Mouse (Mus musculus): ENCODE measurements around the gene Gm10277. TPM values are rescaled to one million over a fixed set of nuclear protein-coding genes. Genes with fewer than 3 reads are reported as not detected.

The Gm10277 gene
- polyA plus RNA-seq, 1 experiment from 2014 or later: 0.92 TPM

GRCm38 (mm10) chr11:77827241-77827995, 39.9 kb upstream of the Gm10277 start:
- Histone ChIP-seq H3K4me1 (ENCODE audit: control insufficient read depth, insufficient read depth, low read length) (no peaks in the 10 kb centered on the region), H3K27me3 (ENCODE audit: control insufficient read depth, insufficient read depth, low read length) (no peaks in the 10 kb centered on the region), H3K9ac (ENCODE audit: low read depth, low read length) (no peak overlapping the region), H3K36me3 (ENCODE audit: control insufficient read depth, insufficient read depth, low read length) (peaks cover 32% of the 10 kb centered on the region), H3K27ac (ENCODE audit: low read depth, low read length) (no peak overlapping the region), H3K4me3 (ENCODE audit: low read length) (no peak overlapping the region), H3K4me2 (replicated peaks; ENCODE audit: low read depth, low read length) (no peak overlapping the region), H3K9me3 (ENCODE audit: control insufficient read depth, low read length) (no peaks in the 10 kb centered on the region)
- WGBS: 58% methylated on average over 18 of the region's 18 CpGs
- ATAC-seq (ENCODE audit: low FRiP score, low TSS enrichment): peak; percentile 50; the same call in 1 of the 2 replicates

- no peak for ATAC-seq (ENCODE audit: low FRiP score, low TSS enrichment)
- H3K27me3 ChIP-seq (ENCODE audit: control insufficient read depth, insufficient read depth, low read length): no peaks in the 10 kb centered on the region
- H3K4me3 ChIP-seq (ENCODE audit: low read length): no peak overlapping the region
- H3K4me2 ChIP-seq (replicated peaks; ENCODE audit: low read depth, low read length): no peak overlapping the region
- 59% methylated on average over 3 of the region's 3 CpGs for WGBS
- H3K27ac ChIP-seq (ENCODE audit: low read depth, low read length): no peak overlapping the region
- H3K9ac ChIP-seq (ENCODE audit: low read depth, low read length): no peak overlapping the region
- H3K4me1 ChIP-seq (ENCODE audit: control insufficient read depth, insufficient read depth, low read length): no peaks in the 10 kb centered on the region
- no peaks in the 10 kb centered on the region for H3K9me3 ChIP-seq (ENCODE audit: control insufficient read depth, low read length)
- peaks cover 31% of the 10 kb centered on the region; the same call in 1 of the 2 replicates for H3K36me3 ChIP-seq (ENCODE audit: control insufficient read depth, insufficient read depth, low read length)
Observed at GRCm38 (mm10) chr11:77826311-77826710, 38.8 kb upstream of the Gm10277 start.

- H3K36me3 ChIP-seq (ENCODE audit: control insufficient read depth, insufficient read depth, low read length): peaks cover 31% of the 10 kb centered on the region; the same call in 1 of the 2 replicates
- WGBS: 4% methylated on average over 5 of the region's 5 CpGs
- no peak overlapping the region for H3K4me3 ChIP-seq (ENCODE audit: low read length)
- no peak overlapping the region for H3K9ac ChIP-seq (ENCODE audit: low read depth, low read length)
- 0 out of 2 replicates have a peak, but pooled peaks have one; percentile 24 for ATAC-seq (ENCODE audit: low FRiP score, low TSS enrichment)
- H3K9me3 ChIP-seq (ENCODE audit: control insufficient read depth, low read length): no peaks in the 10 kb centered on the region
- no peaks in the 10 kb centered on the region for H3K4me1 ChIP-seq (ENCODE audit: control insufficient read depth, insufficient read depth, low read length)
- H3K27me3 ChIP-seq (ENCODE audit: control insufficient read depth, insufficient read depth, low read length): no peaks in the 10 kb centered on the region
- H3K4me2 ChIP-seq (replicated peaks; ENCODE audit: low read depth, low read length): no peak overlapping the region
- H3K27ac ChIP-seq (ENCODE audit: low read depth, low read length): no peak overlapping the region
Observed at GRCm38 (mm10) chr11:77825853-77826252, 38.3 kb upstream of the Gm10277 start.

- Histone ChIP-seq H3K4me2 (replicated peaks; ENCODE audit: low read depth, low read length) (no peak overlapping the region), H3K9ac (ENCODE audit: low read depth, low read length) (no peak overlapping the region), H3K36me3 (ENCODE audit: control insufficient read depth, insufficient read depth, low read length) (peaks cover 37% of the 10 kb centered on the region), H3K27me3 (ENCODE audit: control insufficient read depth, insufficient read depth, low read length) (no peaks in the 10 kb centered on the region), H3K4me1 (ENCODE audit: control insufficient read depth, insufficient read depth, low read length) (no peaks in the 10 kb centered on the region), H3K9me3 (ENCODE audit: control insufficient read depth, low read length) (no peaks in the 10 kb centered on the region), H3K27ac (ENCODE audit: low read depth, low read length) (no peak overlapping the region), H3K4me3 (ENCODE audit: low read length) (no peak overlapping the region)
- WGBS: 22% methylated on average over 7 of the region's 7 CpGs
- ATAC-seq (ENCODE audit: low FRiP score, low TSS enrichment): no peak
Observed at GRCm38 (mm10) chr11:77822781-77823180, 35.2 kb upstream of the Gm10277 start.

GRCm38 (mm10) chr11:77821648-77822047, 34.1 kb upstream of the Gm10277 start:
- H3K36me3 ChIP-seq (ENCODE audit: control insufficient read depth, insufficient read depth, low read length): peaks cover 34% of the 10 kb centered on the region
- WGBS: 25% methylated on average over 8 of the region's 8 CpGs
- ATAC-seq (ENCODE audit: low FRiP score, low TSS enrichment): no peak

GRCm38 (mm10) chr11:77816003-77816402, 28.5 kb upstream of the Gm10277 start:
- peaks cover 20% of the 10 kb centered on the region for H3K36me3 ChIP-seq (ENCODE audit: control insufficient read depth, insufficient read depth, low read length)
- WGBS: 29% methylated on average over 3 of the region's 3 CpGs
- no peak overlapping the region for H3K4me3 ChIP-seq (ENCODE audit: low read length)
- H3K27me3 ChIP-seq (ENCODE audit: control insufficient read depth, insufficient read depth, low read length): no peaks in the 10 kb centered on the region
- H3K9me3 ChIP-seq (ENCODE audit: control insufficient read depth, low read length): no peaks in the 10 kb centered on the region
- peak; percentile 69; the same call in 1 of the 2 replicates for ATAC-seq (ENCODE audit: low FRiP score, low TSS enrichment)
- no peaks in the 10 kb centered on the region for H3K4me1 ChIP-seq (ENCODE audit: control insufficient read depth, insufficient read depth, low read length)
- H3K4me2 ChIP-seq (replicated peaks; ENCODE audit: low read depth, low read length): no peak overlapping the region
- H3K9ac ChIP-seq (ENCODE audit: low read depth, low read length): 0 out of 2 replicates have a peak overlapping the region, but pooled peaks have one; percentile 8
- H3K27ac ChIP-seq (ENCODE audit: low read depth, low read length): no peak overlapping the region

More at GRCm38 (mm10) chr11:77821648-77822047, 34.1 kb upstream of the Gm10277 start:
- H3K4me3 ChIP-seq (ENCODE audit: low read length): no peak overlapping the region
- H3K27ac ChIP-seq (ENCODE audit: low read depth, low read length): no peak overlapping the region
- H3K9ac ChIP-seq (ENCODE audit: low read depth, low read length): no peak overlapping the region
- no peak overlapping the region for H3K4me2 ChIP-seq (replicated peaks; ENCODE audit: low read depth, low read length)
- H3K9me3 ChIP-seq (ENCODE audit: control insufficient read depth, low read length): no peaks in the 10 kb centered on the region
- H3K4me1 ChIP-seq (ENCODE audit: control insufficient read depth, insufficient read depth, low read length): no peaks in the 10 kb centered on the region
- H3K27me3 ChIP-seq (ENCODE audit: control insufficient read depth, insufficient read depth, low read length): no peaks in the 10 kb centered on the region

GRCm38 (mm10) chr11:77813969-77814368, 26.4 kb upstream of the Gm10277 start:
- Histone ChIP-seq H3K27me3 (ENCODE audit: control insufficient read depth, insufficient read depth, low read length) (no peaks in the 10 kb centered on the region), H3K27ac (ENCODE audit: low read depth, low read length) (no peak overlapping the region), H3K4me2 (replicated peaks; ENCODE audit: low read depth, low read length) (no peak overlapping the region), H3K36me3 (ENCODE audit: control insufficient read depth, insufficient read depth, low read length) (peaks cover 8% of the 10 kb centered on the region), H3K9me3 (ENCODE audit: control insufficient read depth, low read length) (no peaks in the 10 kb centered on the region), H3K9ac (ENCODE audit: low read depth, low read length) (no peak overlapping the region), H3K4me3 (ENCODE audit: low read length) (no peak overlapping the region), H3K4me1 (ENCODE audit: control insufficient read depth, insufficient read depth, low read length) (no peaks in the 10 kb centered on the region)
- no peak for ATAC-seq (ENCODE audit: low FRiP score, low TSS enrichment)
- 75% methylated on average over 2 of the region's 2 CpGs for WGBS

- Histone ChIP-seq H3K36me3 (ENCODE audit: control insufficient read depth, insufficient read depth, low read length) (peaks cover 7% of the 10 kb centered on the region; the same call in 1 of the 2 replicates), H3K4me1 (ENCODE audit: control insufficient read depth, insufficient read depth, low read length) (no peaks in the 10 kb centered on the region), H3K9ac (ENCODE audit: low read depth, low read length) (no peak overlapping the region), H3K4me2 (replicated peaks; ENCODE audit: low read depth, low read length) (no peak overlapping the region), H3K27ac (ENCODE audit: low read depth, low read length) (no peak overlapping the region), H3K9me3 (ENCODE audit: control insufficient read depth, low read length) (no peaks in the 10 kb centered on the region), H3K4me3 (ENCODE audit: low read length) (no peak overlapping the region), H3K27me3 (ENCODE audit: control insufficient read depth, insufficient read depth, low read length) (no peaks in the 10 kb centered on the region)
- ATAC-seq (ENCODE audit: low FRiP score, low TSS enrichment): no peak
- WGBS: 93% methylated on average over 6 of the region's 6 CpGs
Observed at GRCm38 (mm10) chr11:77810018-77810417, 22.5 kb upstream of the Gm10277 start.

GRCm38 (mm10) chr11:77809215-77809614, 21.7 kb upstream of the Gm10277 start:
- H3K36me3 ChIP-seq (ENCODE audit: control insufficient read depth, insufficient read depth, low read length): peaks cover 7% of the 10 kb centered on the region; the same call in 1 of the 2 replicates

More at GRCm38 (mm10) chr11:77809215-77809614, 21.7 kb upstream of the Gm10277 start:
- ATAC-seq (ENCODE audit: low FRiP score, low TSS enrichment): no peak
- Histone ChIP-seq H3K4me2 (replicated peaks; ENCODE audit: low read depth, low read length) (no peak overlapping the region), H3K27me3 (ENCODE audit: control insufficient read depth, insufficient read depth, low read length) (no peaks in the 10 kb centered on the region), H3K4me1 (ENCODE audit: control insufficient read depth, insufficient read depth, low read length) (no peaks in the 10 kb centered on the region), H3K27ac (ENCODE audit: low read depth, low read length) (no peak overlapping the region), H3K4me3 (ENCODE audit: low read length) (no peak overlapping the region), H3K9ac (ENCODE audit: low read depth, low read length) (no peak overlapping the region), H3K9me3 (ENCODE audit: control insufficient read depth, low read length) (no peaks in the 10 kb centered on the region)
- 84% methylated on average over 4 of the region's 4 CpGs for WGBS
